Mouse (Mus musculus) hindbrain, embryonic 10.5 days (tissue): ENCODE results near the gene Slc3a2. TPM values are rescaled to one million over a fixed set of nuclear protein-coding genes. Genes with fewer than 3 reads are reported as not detected.

Source experiments
- DNase-seq: peaks from one replicate; pipeline ENCODE4 v3.0.0-alpha.2; 2017; ENCODE audit warnings: low spot score
- H3K27ac ChIP-seq: fragments of 300-500 bp; sonication (generic); 2 replicates; pipeline ENCODE4 v1.5.1; 2016; ENCODE audit warnings: mild to moderate bottlenecking, moderate library complexity
- H3K27me3 ChIP-seq: fragments of 300-500 bp; sonication (generic); 2 replicates; pipeline ENCODE4 v1.6.1; 2016; ENCODE audit warnings: mild to moderate bottlenecking; ENCODE audit not compliant: poor library complexity, insufficient read depth, severe bottlenecking
- H3K36me3 ChIP-seq: fragments of 300-500 bp; sonication (generic); 2 replicates; pipeline ENCODE4 v1.6.1; 2016; ENCODE audit warnings: mild to moderate bottlenecking, moderate library complexity
- H3K4me1 ChIP-seq: fragments of 300-500 bp; sonication (generic); replicated peaks from 2 replicates; pipeline ENCODE4 v1.6.1; 2016; ENCODE audit warnings: mild to moderate bottlenecking
- H3K4me3 ChIP-seq: fragments of 300-500 bp; sonication (generic); 2 replicates; pipeline ENCODE4 v1.5.1; 2016; ENCODE audit warnings: mild to moderate bottlenecking, moderate library complexity
- H3K9me3 ChIP-seq: fragments of 300-500 bp; sonication (generic); 2 replicates; pipeline ENCODE4 v1.6.1; 2016; ENCODE audit warnings: mild to moderate bottlenecking, moderate library complexity
- WGBS: fragments of 180-500 bp; shearing (Covaris S2); methylation state at CpG from one replicate; pipeline ENCODE4 v1.1.7; 2016; 5-methylcytosine and 5-hydroxymethylcytosine counted together
- polyA plus RNA-seq: library from polyadenylated mRNA; unstranded; fragments of >200 nt; fragmentation: Nextera tagmentation; extraction: Ambion mirVana; gene quantifications from 2 replicates; pipeline ENCODE4 v1.2.1, GENCODE M21; 2016

Slc3a2 gene
- polyA plus RNA-seq, 1 experiment from 2014 or later: 146 TPM

GRCm38 (mm10) chr19:8712870-8713305 is 10.3 kb downstream of the Slc3a2 start:
- H3K27ac ChIP-seq: peak overlapping the region; percentile 96
- H3K4me3 ChIP-seq: peak overlapping the region; percentile 86
- H3K4me1 ChIP-seq: peaks cover 33% of the 10 kb centered on the region
- under 1% methylated on average over 13 of the region's 13 CpGs for WGBS
- peak; percentile 88 for DNase-seq
- no peaks in the 10 kb centered on the region for H3K9me3 ChIP-seq
- peaks cover 43% of the 10 kb centered on the region for H3K36me3 ChIP-seq
- no peaks in the 10 kb centered on the region for H3K27me3 ChIP-seq

GRCm38 (mm10) chr19:8711949-8712869 is 11.0 kb downstream of the Slc3a2 start:
- Histone ChIP-seq H3K4me3 (peak overlapping the region; percentile 86), H3K27me3 (no peaks in the 10 kb centered on the region), H3K4me1 (peaks cover 33% of the 10 kb centered on the region), H3K27ac (peak overlapping the region; percentile 96), H3K9me3 (no peaks in the 10 kb centered on the region), H3K36me3 (peaks cover 50% of the 10 kb centered on the region)
- WGBS: 71% methylated on average over 10 of the region's 10 CpGs
- DNase-seq: no peak

- Histone ChIP-seq H3K4me3 (peak overlapping the region; percentile 86), H3K36me3 (peaks cover 57% of the 10 kb centered on the region), H3K27me3 (no peaks in the 10 kb centered on the region), H3K4me1 (peaks cover 33% of the 10 kb centered on the region), H3K9me3 (no peaks in the 10 kb centered on the region), H3K27ac (peak overlapping the region; percentile 96; the same call in 1 of the 2 replicates)
- DNase-seq: no peak
- WGBS: 91% methylated on average over 4 of the region's 4 CpGs
Observed at GRCm38 (mm10) chr19:8711506-8711905, 11.7 kb downstream of the Slc3a2 start.

GRCm38 (mm10) chr19:8710057-8710456 is 13.1 kb downstream of the Slc3a2 start:
- WGBS: 96% methylated on average over 2 of the region's 2 CpGs
- no peaks in the 10 kb centered on the region for H3K9me3 ChIP-seq
- no peak overlapping the region for H3K4me3 ChIP-seq
- H3K27ac ChIP-seq: no peak overlapping the region
- no peak for DNase-seq
- H3K36me3 ChIP-seq: peaks cover 62% of the 10 kb centered on the region
- peaks cover 33% of the 10 kb centered on the region for H3K4me1 ChIP-seq
- no peaks in the 10 kb centered on the region for H3K27me3 ChIP-seq

- H3K27ac ChIP-seq: no peak overlapping the region
- H3K27me3 ChIP-seq: no peaks in the 10 kb centered on the region
- H3K4me3 ChIP-seq: no peak overlapping the region
- peaks cover 24% of the 10 kb centered on the region for H3K4me1 ChIP-seq
- WGBS: 91% methylated on average over 8 of the region's 8 CpGs
- DNase-seq: no peak
- H3K9me3 ChIP-seq: no peaks in the 10 kb centered on the region
- H3K36me3 ChIP-seq: peaks cover 62% of the 10 kb centered on the region
Observed at GRCm38 (mm10) chr19:8708954-8709353, 14.2 kb downstream of the Slc3a2 start.

- Histone ChIP-seq H3K36me3 (peaks cover 59% of the 10 kb centered on the region), H3K9me3 (no peaks in the 10 kb centered on the region), H3K4me1 (peaks cover 19% of the 10 kb centered on the region), H3K27ac (no peak overlapping the region), H3K27me3 (no peaks in the 10 kb centered on the region), H3K4me3 (no peak overlapping the region)
- WGBS: 97% methylated on average over 7 of the region's 7 CpGs
- no peak for DNase-seq
Observed at GRCm38 (mm10) chr19:8706930-8707329, 16.2 kb downstream of the Slc3a2 start.

- no peaks in the 10 kb centered on the region for H3K9me3 ChIP-seq
- 88% methylated on average over 7 of the region's 7 CpGs for WGBS
- no peaks in the 10 kb centered on the region for H3K27me3 ChIP-seq
- no peak overlapping the region for H3K27ac ChIP-seq
- no peak overlapping the region for H3K4me3 ChIP-seq
- no peak for DNase-seq
- peaks cover 52% of the 10 kb centered on the region for H3K36me3 ChIP-seq
- H3K4me1 ChIP-seq: peaks cover 12% of the 10 kb centered on the region; the same call in 1 of the 2 replicates
Observed at GRCm38 (mm10) chr19:8706132-8706667, 17.0 kb downstream of the Slc3a2 start.

GRCm38 (mm10) chr19:8705026-8705708 is 18.0 kb downstream of the Slc3a2 start:
- no peaks in the 10 kb centered on the region for H3K9me3 ChIP-seq
- no peak overlapping the region for H3K4me3 ChIP-seq
- H3K27me3 ChIP-seq: no peaks in the 10 kb centered on the region
- no peak for DNase-seq
- WGBS: 77% methylated on average over 6 of the region's 6 CpGs
- peaks cover 42% of the 10 kb centered on the region for H3K36me3 ChIP-seq
- H3K4me1 ChIP-seq: 0 out of 2 replicates have a peak, but pooled peaks cover 7% of the 10 kb centered on the region
- H3K27ac ChIP-seq: no peak overlapping the region

- H3K4me1 ChIP-seq: 0 out of 2 replicates have a peak, but pooled peaks cover 6% of the 10 kb centered on the region
- H3K36me3 ChIP-seq: peaks cover 26% of the 10 kb centered on the region
- no peak for DNase-seq
- no peak overlapping the region for H3K27ac ChIP-seq
- H3K27me3 ChIP-seq: no peaks in the 10 kb centered on the region
- 50% methylated on average over 4 of the region's 4 CpGs for WGBS
- no peaks in the 10 kb centered on the region for H3K9me3 ChIP-seq
- H3K4me3 ChIP-seq: no peak overlapping the region
Observed at GRCm38 (mm10) chr19:8703571-8703970, 19.6 kb downstream of the Slc3a2 start.

- Histone ChIP-seq H3K4me1 (0 out of 2 replicates have a peak, but pooled peaks cover 6% of the 10 kb centered on the region), H3K36me3 (peaks cover 15% of the 10 kb centered on the region), H3K27ac (no peak overlapping the region), H3K4me3 (no peak overlapping the region), H3K9me3 (no peaks in the 10 kb centered on the region), H3K27me3 (no peaks in the 10 kb centered on the region)
- 65% methylated on average over 3 of the region's 3 CpGs for WGBS
- DNase-seq: no peak
Observed at GRCm38 (mm10) chr19:8702458-8702857, 20.7 kb downstream of the Slc3a2 start.

GRCm38 (mm10) chr19:8699652-8700051 is 23.5 kb downstream of the Slc3a2 start:
- no peak for DNase-seq
- Histone ChIP-seq H3K9me3 (no peaks in the 10 kb centered on the region), H3K36me3 (no peaks in the 10 kb centered on the region), H3K4me1 (0 out of 2 replicates have a peak, but pooled peaks cover 6% of the 10 kb centered on the region), H3K4me3 (no peak overlapping the region), H3K27me3 (no peaks in the 10 kb centered on the region), H3K27ac (no peak overlapping the region)
- 82% methylated on average over 9 of the region's 9 CpGs for WGBS

- Histone ChIP-seq H3K9me3 (no peaks in the 10 kb centered on the region), H3K4me3 (no peak overlapping the region), H3K27ac (no peak overlapping the region), H3K4me1 (0 out of 2 replicates have a peak, but pooled peaks cover 3% of the 10 kb centered on the region), H3K36me3 (no peaks in the 10 kb centered on the region), H3K27me3 (no peaks in the 10 kb centered on the region)
- 52% methylated on average over 6 of the region's 6 CpGs for WGBS
- no peak for DNase-seq
Observed at GRCm38 (mm10) chr19:8695330-8695729, 27.8 kb downstream of the Slc3a2 start.
